Mouse (Mus musculus) layer of hippocampus, postnatal 25 days (tissue): ENCODE data around the gene Mus81. TPM values are rescaled to one million over a fixed set of nuclear protein-coding genes. Genes with fewer than 3 reads are reported as not detected.
"Not testable (repeated sequence)": the region's sequence is repeated elsewhere in the genome, so short reads cannot be mapped to it uniquely, and the experiment has no call there.

ENCODE experiments used
- DNase-seq, 2 experiments: peaks; one replicate each; pipeline ENCODE4 v3.0.0; 2022; ENCODE audit warnings: mixed read lengths in 2 of 2, low spot score in 1 of 2; ENCODE audit errors: extremely low spot score in 1 of 2
- total RNA-seq, 2 experiments: library from RNA; stranded (reverse); gene quantifications; 2 replicates each; pipeline ENCODE4 v1.2.3; 2021

Gene Mus81
- total RNA-seq, 2 experiments from 2014 or later = 33.2 to 38.2 TPM

- not testable (repeated sequence) for DNase-seq
These were observed 5.1 kb upstream of the Mus81 start for GRCm38 (mm10) chr19:5493301-5493721.

GRCm38 (mm10) chr19:5492641-5493040 lies 4.4 kb upstream of the Mus81 start:
- DNase-seq = no peak

- DNase-seq = peak; percentile 63 to 67
These were observed 2.9 kb upstream of the Mus81 start for GRCm38 (mm10) chr19:5490898-5491708.

GRCm38 (mm10) chr19:5490313-5490897 lies 2.2 kb upstream of the Mus81 start, which contains the start of gene Cfl1:
Gene Cfl1, plus strand, starts transcription at chr19:5490455.
- peak; percentile 82 to 86 for DNase-seq

GRCm38 (mm10) chr19:5489721-5490120 lies 1.5 kb upstream of the Mus81 start:
- DNase-seq = not testable (repeated sequence)

- DNase-seq = peak; percentile 91 to 95
These were observed 823 bp upstream of the Mus81 start for GRCm38 (mm10) chr19:5488878-5489571.

- DNase-seq = no peak
These were observed 1.4 kb downstream of the Mus81 start for GRCm38 (mm10) chr19:5486771-5487170.

- DNase-seq = no peak
These were observed 1.9 kb downstream of the Mus81 start for GRCm38 (mm10) chr19:5486286-5486685.

- DNase-seq = no peak
These were observed 2.4 kb downstream of the Mus81 start for GRCm38 (mm10) chr19:5485821-5486220.

GRCm38 (mm10) chr19:5485371-5485770 lies 2.8 kb downstream of the Mus81 start:
- DNase-seq = no peak

- no peak for DNase-seq
These were observed 3.7 kb downstream of the Mus81 start for GRCm38 (mm10) chr19:5484496-5484895.

GRCm38 (mm10) chr19:5483386-5484359 lies 4.5 kb downstream of the Mus81 start:
- no peak for DNase-seq

GRCm38 (mm10) chr19:5481398-5481797 lies 6.8 kb downstream of the Mus81 start:
- DNase-seq = no peak

GRCm38 (mm10) chr19:5480016-5480415 lies 8.2 kb downstream of the Mus81 start:
- DNase-seq = no peak

- DNase-seq = no peak
These were observed 10.4 kb downstream of the Mus81 start for GRCm38 (mm10) chr19:5477668-5478300.

- no peak for DNase-seq
These were observed 11.1 kb downstream of the Mus81 start for GRCm38 (mm10) chr19:5477004-5477667.

GRCm38 (mm10) chr19:5475069-5475714 lies 13.0 kb downstream of the Mus81 start:
- no peak for DNase-seq

- DNase-seq = no peak
These were observed 13.7 kb downstream of the Mus81 start for GRCm38 (mm10) chr19:5474281-5475068.
